Mouse (Mus musculus) CD4-positive, CD25-positive, alpha-beta regulatory T cell (primary cell): ENCODE measurements around the gene Apod. TPM values are rescaled to one million over a fixed set of nuclear protein-coding genes. Genes with fewer than 3 reads are reported as not detected.

Experiments used
- polyA plus RNA-seq: library from polyadenylated mRNA; unstranded; fragments of 100-300 nt; shearing (Covaris generic); gene quantifications from one replicate; pipeline ENCODE4 v1.2.1, GENCODE M21; 2017

The Apod gene
- 0.11 TPM for polyA plus RNA-seq

GRCm38 (mm10) chr16:31314497-31315233 lies at the start of gene Apod:
Gene Apod, minus strand, starts transcription at chr16:31314808.

DNA sequence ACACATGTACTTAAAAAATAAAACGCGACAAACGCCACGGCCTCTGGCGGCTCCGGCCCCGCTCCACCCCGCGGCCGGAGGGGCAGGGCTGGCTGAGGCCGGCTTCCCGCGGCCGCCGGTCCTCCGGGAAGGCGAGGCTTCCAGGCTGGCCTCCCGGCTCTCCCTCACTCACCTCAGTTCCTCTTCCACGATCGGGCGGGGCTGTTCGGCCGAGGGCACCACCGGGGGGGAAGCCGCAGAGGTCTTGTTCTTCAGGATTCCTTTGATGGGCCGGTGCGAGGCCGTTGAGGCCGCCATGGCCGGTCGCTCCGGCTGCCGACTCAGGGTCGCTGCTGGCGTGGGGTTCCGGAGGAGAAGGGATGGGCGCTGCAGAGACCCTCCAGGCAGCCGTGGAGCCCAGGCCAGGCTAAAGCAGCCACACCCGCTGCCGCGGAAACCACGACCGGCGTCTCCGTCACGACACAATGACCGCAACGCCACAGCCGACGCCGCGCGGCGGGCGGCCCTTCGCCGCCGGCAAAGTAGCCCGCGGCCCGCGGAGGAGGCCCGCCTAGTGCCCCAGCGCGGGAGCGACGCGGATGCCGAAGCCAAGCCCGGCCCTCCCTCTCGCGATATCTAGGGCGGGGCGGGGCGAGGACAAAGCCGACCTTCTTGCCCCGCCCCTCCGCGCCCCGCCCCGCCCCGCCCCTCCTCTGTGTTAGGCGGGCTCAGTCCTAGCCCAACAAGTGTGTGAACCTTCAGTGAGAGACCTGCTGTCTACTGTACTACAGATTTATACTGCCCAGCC lies 39.7 kb downstream of the Apod start, which contains the start of gene Ppp1r2:
Gene Ppp1r2, minus strand, starts transcription at position 604 of the 787 bp plus-strand sequence.

Other genes starting within 250 kb of the Apod start
- gene Xxylt1, start 233.4 kb downstream of the Apod start, polyA plus RNA-seq = 73.5 TPM
- 41.9 TPM for gene Acap2, start 113.6 kb downstream of the Apod start, polyA plus RNA-seq
- gene Ppp1r2, start 39.5 kb downstream of the Apod start, polyA plus RNA-seq = 46.9 TPM
- gene Bdh1, start 107.5 kb upstream of the Apod start, polyA plus RNA-seq = 47.0 TPM